Mouse (Mus musculus): ENCODE data around the gene BC049715.

- TF ChIP-seq CTCF (IDR thresholded peaks at IDR 0.05; ENCODE audit: low read depth): no peak
- TF ChIP-seq EP300 (optimal IDR thresholded peaks at IDR 0.05): no peak
These were observed 19.8 kb downstream of the BC049715 start for GRCm38 (mm10) chr6:136847267-136847666.

All from stomach, postnatal 0 days (tissue).